Mouse (Mus musculus) thymus, adult 2 months (tissue): ENCODE results near the gene Fbxo5.

Source experiments
- CTCF ChIP-seq: fragments of 200-500 bp; IDR thresholded peaks from 2 replicates; pipeline ENCODE4 v1.5.1; 2012; ENCODE audit warnings: mild to moderate bottlenecking, control low read depth, low read length, moderate library complexity, borderline replicate concordance; ENCODE audit not compliant: control insufficient read depth, poor library complexity, insufficient read depth; ENCODE audit errors: extremely low read depth
- POLR2A ChIP-seq: fragments of 200-500 bp; IDR thresholded peaks from 2 replicates; pipeline ENCODE4 v1.6.1; 2012; ENCODE audit warnings: mild to moderate bottlenecking, low read length, control low read depth, moderate library complexity; ENCODE audit not compliant: control insufficient read depth, poor library complexity, insufficient read depth; ENCODE audit errors: extremely low read depth

GRCm38 (mm10) chr10:5807683-5808082 lies 2.3 kb upstream of the Fbxo5 start:
- TF ChIP-seq CTCF (no peak), POLR2A (no peak)
